Mouse (Mus musculus): ENCODE results near the gene Sec61a1. TPM values are rescaled to one million over a fixed set of nuclear protein-coding genes. Genes with fewer than 3 reads are reported as not detected.
A peak's percentile ranks its signal among the peaks of the same experiment; 100 is the strongest.

The Sec61a1 gene
- polyA plus RNA-seq, 1 experiment = 80.5 TPM

GRCm38 (mm10) chr6:88469878-88470277 lies 48.8 kb downstream of the Sec61a1 start:
- Histone ChIP-seq H3K27me3 (replicated peaks) (no peaks in the 10 kb centered on the region), H3K36me3 (replicated peaks; ENCODE audit: low read length) (peaks cover 76% of the 10 kb centered on the region), H3K4me3 (replicated peaks) (no peak overlapping the region), H3K4me1 (peaks cover 46% of the 10 kb centered on the region), H3K9me3 (no peaks in the 10 kb centered on the region)
- TF ChIP-seq GATA1 (IDR thresholded peaks at IDR 0.05; ENCODE audit: borderline replicate concordance, low read length) = no peak
- TF ChIP-seq FLI1 (IDR thresholded peaks at IDR 0.05; ENCODE audit: low read length) = no peak

DNA sequence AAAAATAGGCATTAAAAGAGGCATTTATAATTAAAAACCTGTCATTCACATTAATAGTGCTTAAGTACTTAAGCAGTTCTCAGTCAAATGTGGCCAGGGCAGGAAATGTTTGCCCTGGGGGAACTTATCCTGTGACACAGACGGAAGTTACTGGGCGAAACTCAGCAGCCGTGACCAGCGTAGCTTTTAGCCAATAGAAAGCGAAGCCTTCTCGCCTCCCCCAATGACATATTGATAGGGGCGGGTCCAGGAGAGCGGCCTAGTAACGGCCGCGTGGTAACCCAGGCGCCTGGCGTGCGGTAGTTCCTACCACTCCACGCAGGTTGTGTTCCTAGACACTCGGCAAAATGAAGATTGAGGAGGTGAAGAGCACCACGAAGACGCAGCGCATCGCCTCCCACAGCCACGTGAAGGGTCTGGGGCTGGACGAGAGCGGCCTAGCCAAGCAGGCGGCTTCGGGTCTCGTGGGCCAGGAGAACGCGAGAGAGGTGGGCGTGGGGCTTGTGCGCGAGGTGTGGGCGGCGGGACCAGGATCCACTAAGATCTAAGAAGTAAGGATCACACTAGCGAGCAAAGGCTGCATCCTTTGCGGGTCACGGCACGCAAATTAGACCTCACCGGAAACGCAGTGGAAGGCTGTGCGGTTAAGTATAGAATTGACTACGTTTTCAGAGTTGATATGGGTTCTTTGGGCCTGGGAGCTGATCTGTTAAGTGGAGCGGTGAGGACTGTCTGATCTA lies 53.4 kb downstream of the Sec61a1 start, which contains the start of gene Ruvbl1:
Ruvbl1 (plus strand) TSS at position 229 of the 740 bp plus-strand sequence.
- Histone ChIP-seq H3K36me3 (replicated peaks; ENCODE audit: low read length) (peaks cover 32% of the 10 kb centered on the region), H3K9me3 (no peaks in the 10 kb centered on the region), H3K4me1 (peaks cover 41% of the 10 kb centered on the region), H3K4me3 (replicated peaks) (peak within 1 kb of the TSS; percentile 97), H3K27me3 (replicated peaks) (no peaks in the 10 kb centered on the region)
- TF ChIP-seq FLI1 (IDR thresholded peaks at IDR 0.05; ENCODE audit: low read length) (no peak), GATA1 (IDR thresholded peaks at IDR 0.05; ENCODE audit: borderline replicate concordance, low read length) (no peak)

DNA sequence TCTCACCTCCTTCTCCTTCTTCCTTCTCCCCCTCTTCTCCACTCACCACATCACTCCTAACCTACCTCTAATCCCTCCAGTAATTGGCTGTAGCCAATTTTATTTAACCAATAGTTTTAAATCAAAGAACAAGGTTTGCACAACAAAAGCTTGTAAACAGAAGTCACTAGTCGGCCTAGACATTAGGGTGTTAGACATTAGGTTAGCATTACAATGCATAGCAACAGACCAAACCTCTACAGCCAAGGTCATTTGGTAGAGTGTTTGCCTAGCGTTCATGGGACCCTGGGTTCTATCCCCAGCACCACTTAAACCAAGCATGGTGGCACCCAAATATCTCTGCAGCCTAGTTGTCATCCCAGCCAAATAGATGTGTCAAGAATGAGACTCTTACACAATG lies 64.2 kb downstream of the Sec61a1 start:
- Histone ChIP-seq H3K4me1 (peaks cover 24% of the 10 kb centered on the region), H3K4me3 (replicated peaks) (no peak overlapping the region), H3K27me3 (replicated peaks) (peaks cover 17% of the 10 kb centered on the region), H3K36me3 (replicated peaks; ENCODE audit: low read length) (no peaks in the 10 kb centered on the region), H3K9me3 (no peaks in the 10 kb centered on the region)
- TF ChIP-seq FLI1 (IDR thresholded peaks at IDR 0.05; ENCODE audit: low read length) (no peak), GATA1 (IDR thresholded peaks at IDR 0.05; ENCODE audit: borderline replicate concordance, low read length) (no peak)

Other genes starting within 250 kb of the Sec61a1 start
- gene Eefsec, start 72.4 kb downstream of the Sec61a1 start, polyA plus RNA-seq (2012; ENCODE audit: insufficient read depth, low replicate concordance) = 9.3 and 18.9 TPM in 2 replicates
- gene Ruvbl1, start 53.5 kb downstream of the Sec61a1 start, polyA plus RNA-seq (2012; ENCODE audit: insufficient read depth, low replicate concordance) = 15.7 and 27.3 TPM in 2 replicates
- gene Kbtbd12, start 119.0 kb upstream of the Sec61a1 start, polyA plus RNA-seq (2012; ENCODE audit: insufficient read depth, low replicate concordance) = 1.1 TPM in 1 of 2 replicates, not detected in the other
- gene Mgll, start 205.5 kb upstream of the Sec61a1 start, polyA plus RNA-seq (2012; ENCODE audit: insufficient read depth, low replicate concordance) = 3.9 and 6.7 TPM in 2 replicates